Mouse (Mus musculus) frontal cortex, postnatal 36 days (tissue): ENCODE measurements at regions not wholly inside any gene's neighbourhood (a gene's known extent, or its start where the extent isn't known, plus 50 kb on each side); places are given as distances from the start of the nearest gene placed in this dataset.

Experiments used
- DNase-seq, 2 experiments: peaks; one replicate each; pipeline ENCODE4 v3.0.0; 2022; ENCODE audit warnings: low spot score in 2 of 2

- peak in 1 of 2 experiments; percentile 12 for DNase-seq
Observed at GRCm38 (mm10) chr4:124254446-124255182, 336.8 kb upstream of the 4930535I16Rik start.

- no peak for DNase-seq
Observed at GRCm38 (mm10) chr4:124241600-124241999, 323.8 kb upstream of the 4930535I16Rik start.

- DNase-seq, result no peak
Observed at GRCm38 (mm10) chr4:124236476-124236875, 318.7 kb upstream of the 4930535I16Rik start.

- DNase-seq, result peak; percentile 72 to 77
Observed at GRCm38 (mm10) chr4:124228537-124228936, 310.7 kb upstream of the 4930535I16Rik start.

- DNase-seq, result no peak
Observed at GRCm38 (mm10) chr4:124223646-124224500, 306.1 kb upstream of the 4930535I16Rik start.

- no peak for DNase-seq
Observed at GRCm38 (mm10) chr4:124221736-124222135, 303.9 kb upstream of the 4930535I16Rik start.

- no peak for DNase-seq
Observed at GRCm38 (mm10) chr4:124217206-124217605, 299.4 kb upstream of the 4930535I16Rik start.

GRCm38 (mm10) chr4:124216351-124216750 lies 298.5 kb upstream of the 4930535I16Rik start:
- DNase-seq, result no peak

- DNase-seq, result no peak
Observed at GRCm38 (mm10) chr4:124215077-124215476, 297.3 kb upstream of the 4930535I16Rik start.

GRCm38 (mm10) chr4:124210103-124210502 lies 292.3 kb upstream of the 4930535I16Rik start:
- peak; percentile 38 to 63 for DNase-seq

- DNase-seq, result peak; percentile 40 to 74
Observed at GRCm38 (mm10) chr4:124206480-124206879, 288.7 kb upstream of the 4930535I16Rik start.

GRCm38 (mm10) chr4:124203736-124204135 lies 285.9 kb upstream of the 4930535I16Rik start:
- no peak for DNase-seq

GRCm38 (mm10) chr4:124199884-124200844 lies 282.3 kb upstream of the 4930535I16Rik start:
- DNase-seq, result no peak

GRCm38 (mm10) chr4:124198832-124199231 lies 281.0 kb upstream of the 4930535I16Rik start:
- peak in 1 of 2 experiments; percentile 40 for DNase-seq

GRCm38 (mm10) chr4:124196711-124197110 lies 278.9 kb upstream of the 4930535I16Rik start:
- DNase-seq, result no peak

GRCm38 (mm10) chr4:124193059-124193721 lies 275.4 kb upstream of the 4930535I16Rik start:
- DNase-seq, result no peak

GRCm38 (mm10) chr4:124190775-124191174 lies 273.0 kb upstream of the 4930535I16Rik start:
- no peak for DNase-seq

GRCm38 (mm10) chr4:124189993-124190385 lies 272.2 kb upstream of the 4930535I16Rik start:
- DNase-seq, result peak in 1 of 2 experiments; percentile 23

- peak; percentile 51 to 53 for DNase-seq
Observed at GRCm38 (mm10) chr4:124189352-124189992, 271.6 kb upstream of the 4930535I16Rik start.

- DNase-seq, result no peak
Observed at GRCm38 (mm10) chr4:124187108-124187507, 269.3 kb upstream of the 4930535I16Rik start.
